Mouse (Mus musculus) MEL (cell line): ENCODE data around the gene Fanca.

Source experiments
- CHD1 ChIP-seq: IDR thresholded peaks from 2 replicates; pipeline ENCODE4 v1.6.1; 2012; ENCODE audit warnings: low read depth, mild to moderate bottlenecking, inconsistent platforms, low read length, improper control_type of control experiment
- CTCF ChIP-seq, 3 experiments: IDR thresholded peaks in 2 of 3; conservative IDR thresholded peaks in 1 of 3; 2 replicates each; pipeline ENCODE4 v1.5.1; 2011 to 2012; ENCODE audit warnings: low read length in 3 of 3, low read depth in 2 of 3, mild to moderate bottlenecking in 2 of 3, improper control_type of control experiment in 1 of 3, inconsistent platforms in 1 of 3, mixed read lengths in 1 of 3, moderate library complexity in 1 of 3; ENCODE audit not compliant: control insufficient read depth in 1 of 3, insufficient read depth in 1 of 3, poor library complexity in 1 of 3, severe bottlenecking in 1 of 3
- E2F4 ChIP-seq: IDR thresholded peaks from 2 replicates; pipeline ENCODE4 v1.6.1; 2011; ENCODE audit warnings: low read depth, low read length, improper control_type of control experiment, borderline replicate concordance
- EP300 ChIP-seq, 2 experiments: IDR thresholded peaks; 2 replicates each; pipeline ENCODE4 v1.6.1; 2011; ENCODE audit warnings: improper control_type of control experiment in 2 of 2, low read length in 2 of 2, low read depth in 1 of 2, mild to moderate bottlenecking in 1 of 2
- KAT2A ChIP-seq: conservative IDR thresholded peaks from 2 replicates; pipeline ENCODE4 v1.6.1; 2012; ENCODE audit warnings: low read depth, low read length, improper control_type of control experiment, inconsistent platforms
- MAFK ChIP-seq: IDR thresholded peaks from 2 replicates; pipeline ENCODE4 v1.6.1; 2011; ENCODE audit warnings: low read depth, mild to moderate bottlenecking, low read length, improper control_type of control experiment, borderline replicate concordance
- MAX ChIP-seq: IDR thresholded peaks from 2 replicates; pipeline ENCODE4 v1.6.1; 2011; ENCODE audit warnings: low read length, improper control_type of control experiment
- MYB ChIP-seq: IDR thresholded peaks from 2 replicates; pipeline ENCODE4 v1.6.1; 2011; ENCODE audit warnings: mild to moderate bottlenecking, low read depth, low read length, improper control_type of control experiment
- MYC ChIP-seq: IDR thresholded peaks from 2 replicates; pipeline ENCODE4 v1.6.1; 2011; ENCODE audit warnings: low read depth, mild to moderate bottlenecking, low read length, improper control_type of control experiment, moderate library complexity
- POLR2A ChIP-seq, 2 experiments: IDR thresholded peaks; 2 replicates each; pipeline ENCODE4 v1.6.1; 2011 to 2012; ENCODE audit warnings: low read length in 2 of 2, mild to moderate bottlenecking in 2 of 2, control low read depth in 1 of 2, improper control_type of control experiment in 1 of 2, low read depth in 1 of 2, moderate library complexity in 1 of 2; ENCODE audit not compliant: control insufficient read depth in 1 of 2, insufficient read depth in 1 of 2, poor library complexity in 1 of 2
- RCOR1 ChIP-seq: IDR thresholded peaks from 2 replicates; pipeline ENCODE4 v1.6.1; 2012; ENCODE audit warnings: low read depth, mild to moderate bottlenecking, inconsistent platforms, low read length, improper control_type of control experiment
- TAL1 ChIP-seq: IDR thresholded peaks from 2 replicates; pipeline ENCODE4 v1.6.1; 2012; ENCODE audit warnings: mild to moderate bottlenecking, inconsistent platforms, low read length, moderate library complexity, mixed read lengths
- TBP ChIP-seq: IDR thresholded peaks from 2 replicates; pipeline ENCODE4 v1.8.0; 2011; ENCODE audit warnings: low read depth, low read length, improper control_type of control experiment
- ZNF384 ChIP-seq: IDR thresholded peaks from 2 replicates; pipeline ENCODE4 v1.6.1; 2012; ENCODE audit warnings: low read depth, mild to moderate bottlenecking, inconsistent platforms, low read length, improper control_type of control experiment

DNA sequence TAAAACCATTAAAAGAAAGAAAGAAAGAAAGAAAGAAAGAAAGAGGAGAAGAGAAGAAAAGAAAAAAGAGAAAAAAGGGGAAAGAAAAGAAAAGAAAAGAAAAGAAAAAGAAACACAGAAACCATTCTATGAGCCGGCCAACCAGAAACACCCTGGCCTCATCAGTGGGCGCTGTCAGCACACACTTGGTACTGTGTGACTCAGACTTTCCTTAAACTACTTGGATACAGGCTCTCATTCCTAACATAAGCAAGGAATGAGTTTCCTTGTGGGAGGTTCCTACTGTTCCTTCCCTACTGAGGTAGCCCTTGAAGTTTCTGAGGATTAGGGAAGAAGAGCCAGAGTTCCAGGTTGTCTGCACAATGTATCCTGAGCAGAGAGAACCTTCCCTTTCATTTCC, 12.9 kb upstream of the Fanca start:
- TF ChIP-seq MAX (no peak), TBP (no peak), POLR2A (IDR thresholded peaks at IDR 0.05; ENCODE audit: control insufficient read depth in 1 of 2, insufficient read depth in 1 of 2, low read depth in 1 of 2, low read length in 2 of 2, poor library complexity in 1 of 2) (no peak), MAFK (no peak), EP300 (IDR thresholded peaks at IDR 0.05; ENCODE audit: low read depth in 1 of 2, low read length in 2 of 2) (no peak), RCOR1 (no peak), CHD1 (no peak), TAL1 (no peak), KAT2A (no peak), CTCF (IDR thresholded peaks at IDR 0.05 in 2 of 3, conservative IDR thresholded peaks at IDR 0.05 in 1 of 3; ENCODE audit: control insufficient read depth in 1 of 3, insufficient read depth in 1 of 3, low read depth in 2 of 3, low read length in 3 of 3, poor library complexity in 1 of 3, severe bottlenecking in 1 of 3) (no peak), MYC (no peak), E2F4 (no peak), ZNF384 (no peak), MYB (no peak)
